Mouse (Mus musculus): Measurements from ENCODE around the gene Nme6.
"Not testable (repeated sequence)": the region's sequence is repeated elsewhere in the genome, so short reads cannot be mapped to it uniquely, and the experiment has no call there.

The Nme6 gene

DNA sequence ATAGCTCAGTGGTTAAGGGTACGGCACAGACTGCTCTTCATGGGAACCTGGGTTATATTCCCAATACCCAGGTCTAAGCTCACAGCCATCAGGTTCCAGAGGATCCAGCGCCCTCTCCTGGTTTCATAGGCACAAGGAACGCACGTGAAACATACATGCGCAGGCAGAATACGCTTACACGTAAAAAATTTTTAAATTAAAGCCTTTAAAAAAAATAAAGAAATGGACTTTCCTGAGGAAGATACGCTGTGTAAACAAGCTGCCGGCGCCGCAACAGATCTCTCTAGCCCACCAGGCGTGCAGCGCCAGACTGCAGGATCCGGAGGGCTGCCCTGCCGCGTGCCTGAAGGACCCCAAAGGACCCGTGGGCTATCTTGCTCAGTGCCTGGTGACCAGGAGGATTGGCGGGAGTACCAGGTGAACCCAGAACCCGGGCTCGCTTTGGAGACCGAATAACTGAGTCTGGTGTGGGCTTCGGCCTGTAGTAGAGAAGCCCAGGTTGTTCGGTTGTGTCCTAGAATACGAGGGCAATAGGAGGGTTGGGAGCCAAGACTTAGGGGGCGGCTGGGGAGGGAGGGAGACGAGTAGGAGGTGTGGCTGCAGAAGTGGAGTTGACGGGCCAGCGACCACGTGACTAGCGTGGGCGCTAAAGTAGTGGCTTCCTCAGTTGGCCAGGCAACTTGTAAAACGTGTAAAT is at the start of gene Nme6:
Gene Nme6 (plus strand): TSS at position 359 of the 697 bp plus-strand sequence.
- peak; percentile 91 for DNase-seq

DNA sequence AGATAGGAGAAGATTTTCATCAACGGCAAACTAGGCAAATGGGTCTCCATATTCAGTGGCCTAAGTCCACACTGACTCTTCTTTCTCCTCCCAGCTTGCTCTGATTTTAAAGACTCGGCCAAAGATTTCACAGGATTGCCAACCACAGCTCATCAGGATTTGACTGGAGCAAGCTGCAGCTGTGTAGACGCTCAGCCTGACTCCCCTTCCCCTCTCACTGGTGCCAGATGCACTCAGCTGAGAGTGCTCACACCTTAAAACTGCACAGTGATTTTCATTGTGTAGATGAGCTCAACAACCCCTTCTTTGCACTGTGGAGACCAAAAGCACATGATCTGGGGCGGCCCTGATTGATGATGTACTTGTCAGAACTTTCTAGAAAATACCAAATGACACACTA is 42.0 kb upstream of the Nme6 start, which contains the start of gene Fbxw27:
Gene Fbxw27 (minus strand): TSS at position 101 of the 400 bp plus-strand sequence.
- not testable (repeated sequence) for DNase-seq

DNA sequence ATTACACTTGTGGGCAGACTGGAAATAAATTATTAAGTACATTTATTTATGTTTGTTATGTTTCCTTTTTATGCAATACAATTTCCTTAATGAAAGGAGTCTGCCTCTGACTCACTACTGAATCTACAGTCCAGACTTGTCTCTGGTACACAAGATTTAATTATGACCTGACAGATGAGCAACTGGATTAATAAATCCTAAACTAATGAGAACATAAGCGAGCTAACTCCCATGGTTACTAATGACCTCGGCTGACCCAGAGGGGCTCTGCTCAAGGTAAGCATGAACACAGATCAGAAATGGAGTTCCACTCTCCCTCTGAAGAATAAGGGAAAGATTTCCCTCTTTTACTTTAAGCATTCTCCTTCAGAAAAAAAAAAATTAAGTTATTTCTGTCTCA is 37.3 kb upstream of the Nme6 start:
- DNase-seq, result no peak

DNA sequence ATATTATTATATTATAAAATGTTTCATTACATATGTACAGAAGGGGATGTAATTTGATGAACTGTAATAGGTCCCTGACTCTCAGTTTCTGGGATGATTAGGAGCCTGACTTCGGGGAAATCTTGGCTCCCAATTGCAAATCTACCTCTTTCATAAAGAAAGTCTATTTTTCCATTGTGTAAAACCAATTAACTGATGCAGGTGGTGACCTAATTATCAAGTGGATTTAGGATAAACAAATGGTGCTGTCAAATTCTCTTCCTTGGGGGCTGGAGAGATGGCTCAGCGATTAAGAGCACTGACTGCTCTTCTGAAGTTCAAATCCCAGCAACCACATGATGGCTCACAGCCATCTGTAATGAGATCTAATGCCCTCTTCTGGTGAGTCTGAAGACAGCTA is 36.7 kb upstream of the Nme6 start:
- no peak for DNase-seq

DNA sequence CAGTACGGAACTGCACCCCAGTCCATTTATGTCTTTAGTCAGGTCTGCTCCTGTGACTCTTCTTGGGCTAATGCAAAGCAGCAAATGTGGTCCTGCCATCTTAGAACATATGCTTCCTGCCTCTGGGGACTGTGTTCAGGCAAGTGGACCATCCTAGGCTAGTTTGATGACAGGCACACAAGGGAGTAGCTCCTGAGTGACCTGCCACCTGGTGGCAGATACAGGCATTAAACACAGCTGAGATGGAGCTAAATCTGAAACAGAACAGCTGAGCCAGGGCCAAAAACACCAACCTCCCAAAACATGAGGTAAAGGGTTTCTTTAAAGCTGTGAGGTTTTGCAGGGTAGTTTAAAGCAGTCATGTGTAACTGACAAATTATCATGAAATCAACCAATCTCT is 34.5 kb upstream of the Nme6 start:
- DNase-seq, result peak; percentile 18

DNA sequence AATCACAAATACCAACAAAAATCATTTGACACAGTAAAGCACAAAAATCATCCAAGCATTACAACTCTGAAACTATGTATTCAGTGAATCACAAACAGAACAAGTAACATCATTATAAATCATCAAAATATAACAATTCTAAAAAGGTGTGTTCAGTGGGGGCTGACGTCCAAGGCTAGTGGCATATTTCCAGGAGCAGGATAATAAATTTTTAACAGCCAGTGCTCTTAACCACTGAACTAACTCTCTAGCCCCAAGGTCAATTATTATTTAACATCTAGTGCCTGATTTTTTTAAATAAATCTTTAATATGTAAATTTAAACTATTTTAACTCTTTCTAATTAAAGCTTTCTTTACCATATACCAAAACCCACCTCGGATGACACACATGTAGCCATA is 27.0 kb upstream of the Nme6 start:
- DNase-seq, result not testable (repeated sequence)

DNA sequence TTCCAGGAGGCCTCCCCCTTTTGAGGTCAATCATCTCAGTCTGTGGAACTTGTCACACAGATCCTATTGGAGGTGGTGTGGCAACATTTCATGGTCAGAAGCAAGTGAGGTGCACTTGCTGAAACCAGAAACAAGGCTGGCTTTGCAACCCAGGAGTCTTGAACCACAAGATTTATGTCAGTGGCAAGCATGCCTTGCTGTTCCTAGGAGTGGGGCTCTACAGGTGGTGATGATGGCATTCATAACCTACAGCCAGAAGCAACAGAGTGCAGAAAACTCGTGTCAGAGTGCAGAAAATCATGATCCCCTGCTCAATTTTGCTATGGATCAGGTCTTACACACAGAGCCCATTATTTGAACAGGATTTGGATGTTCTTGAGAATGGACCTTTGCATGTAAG is 26.3 kb upstream of the Nme6 start:
- DNase-seq, result no peak

DNA sequence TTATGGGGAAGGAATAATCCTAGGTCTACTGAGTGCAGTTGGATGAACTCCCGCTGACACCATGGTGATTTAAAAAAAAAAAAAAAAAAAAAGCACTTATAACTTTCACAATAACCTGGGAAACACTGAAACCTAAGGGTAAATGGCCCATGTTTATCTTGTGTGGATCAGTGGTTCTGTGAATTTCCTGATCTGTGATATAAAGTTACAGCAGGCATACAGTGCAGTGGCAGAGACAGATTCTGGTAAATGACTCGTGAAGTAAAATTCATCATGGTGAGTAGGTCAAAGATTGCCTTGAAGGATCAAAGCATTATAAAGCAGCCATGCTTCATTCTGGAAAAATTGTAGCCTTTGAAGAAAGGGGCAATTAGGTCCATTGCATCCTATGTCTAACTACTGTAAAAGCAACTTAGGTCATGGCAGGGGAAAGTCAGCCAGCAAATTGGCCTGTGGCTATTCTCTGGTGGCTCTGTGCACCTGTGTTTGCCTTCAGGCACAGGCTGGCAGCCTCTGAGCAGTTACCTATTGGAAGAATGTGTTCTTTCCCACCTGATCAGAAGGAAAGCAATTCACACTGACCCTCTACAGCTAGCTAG is 25.8 kb upstream of the Nme6 start:
- no peak for DNase-seq

DNA sequence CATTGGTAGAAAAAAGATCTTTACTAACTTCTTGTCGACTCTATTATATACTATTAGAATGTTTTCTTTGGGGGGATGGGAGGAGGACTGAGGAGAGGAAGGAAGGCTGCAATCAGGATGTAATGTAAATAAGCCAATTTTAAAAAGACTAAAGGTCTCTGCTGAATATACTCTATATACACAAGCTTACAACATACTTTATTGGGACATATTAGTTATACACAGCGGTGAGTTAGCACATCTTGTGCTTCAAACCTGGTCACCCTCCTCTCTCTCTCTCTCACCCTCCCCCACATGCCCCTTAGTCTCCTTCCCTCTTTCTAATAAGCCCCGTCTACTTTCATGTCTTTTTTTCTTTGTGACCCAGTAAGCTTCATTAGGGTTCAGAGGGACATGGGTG is 24.7 kb upstream of the Nme6 start:
- DNase-seq, result no peak

DNA sequence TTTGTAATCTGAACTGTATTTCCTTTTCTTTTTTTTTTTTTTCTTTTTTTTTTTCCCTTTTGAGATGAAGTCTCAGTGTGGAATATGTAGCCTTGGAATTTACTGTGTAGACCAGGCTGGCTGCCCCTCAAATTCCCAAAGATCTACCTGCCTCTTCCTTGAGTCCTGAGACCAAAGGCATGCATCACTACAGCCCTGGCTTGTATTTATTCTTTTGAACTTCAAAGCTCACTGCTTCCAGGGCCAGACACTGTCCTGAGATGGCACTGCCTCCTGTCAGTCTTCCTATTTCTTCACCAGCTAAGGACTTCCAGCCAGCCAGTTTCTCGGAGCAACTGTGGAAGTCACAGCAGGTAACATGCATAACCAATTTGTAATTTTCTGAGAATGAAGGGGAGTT is 20.6 kb upstream of the Nme6 start, which contains the start of gene Spink8:
Gene Spink8 (plus strand): TSS at position 301 of the 400 bp plus-strand sequence.
- no peak for DNase-seq

DNA sequence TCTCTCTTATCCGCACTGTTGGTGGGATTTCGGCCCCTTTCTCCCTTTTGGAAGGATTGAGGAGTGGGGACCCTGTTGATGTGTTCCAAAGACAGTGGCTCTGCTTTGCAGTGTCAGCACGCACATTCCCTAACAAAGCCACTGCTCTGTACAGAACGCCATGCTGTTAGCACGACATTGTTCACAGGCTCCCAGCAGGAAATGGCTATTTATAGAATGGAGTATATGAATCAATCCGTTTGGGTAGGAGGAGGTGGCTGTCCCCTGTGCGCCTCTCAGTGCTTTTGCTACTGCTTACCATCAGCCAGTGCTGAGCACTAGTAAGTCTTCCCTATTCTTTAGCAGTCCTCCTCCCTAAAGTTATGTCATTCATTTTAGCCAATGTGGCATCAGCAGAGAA is 19.1 kb upstream of the Nme6 start:
- DNase-seq, result no peak

DNA sequence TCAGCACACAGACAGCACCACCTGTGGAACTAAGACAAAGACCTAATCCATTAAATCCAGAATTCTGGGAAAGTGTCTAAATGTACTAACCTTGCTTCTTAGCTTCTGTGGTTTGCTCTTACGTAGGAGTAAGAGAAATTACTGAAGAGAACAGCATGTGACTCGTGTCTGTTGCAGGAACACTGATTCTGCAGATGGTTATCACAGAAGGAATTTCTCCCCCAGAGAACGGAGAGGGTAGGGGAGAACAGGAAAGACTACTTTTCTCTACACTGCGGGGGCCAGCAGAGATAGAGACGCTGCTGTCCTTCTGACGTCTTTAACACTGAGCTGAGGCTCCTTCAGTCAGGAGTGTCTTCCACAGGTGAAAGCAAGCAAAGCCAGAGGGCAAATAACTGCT is 16.2 kb upstream of the Nme6 start:
- no peak for DNase-seq

DNA sequence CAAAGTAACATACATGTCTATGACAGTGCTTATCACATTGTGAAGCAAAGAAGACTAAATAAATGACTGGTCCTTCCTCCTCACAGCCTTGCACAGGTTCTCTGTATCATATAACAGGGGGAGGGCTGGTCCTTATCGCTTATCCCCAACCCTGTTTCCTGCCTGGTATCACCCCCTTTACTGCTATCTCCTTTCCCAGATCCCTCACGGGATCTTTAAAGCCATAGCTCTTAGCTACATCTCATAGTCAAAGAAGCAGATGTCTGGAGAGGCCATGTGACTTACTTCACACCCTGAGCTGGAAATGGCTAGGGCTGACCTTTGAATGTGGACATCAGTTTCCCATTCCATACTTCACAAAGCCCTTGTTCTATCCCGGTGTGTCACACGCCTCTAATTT is 6.8 kb upstream of the Nme6 start:
- no peak for DNase-seq

DNA sequence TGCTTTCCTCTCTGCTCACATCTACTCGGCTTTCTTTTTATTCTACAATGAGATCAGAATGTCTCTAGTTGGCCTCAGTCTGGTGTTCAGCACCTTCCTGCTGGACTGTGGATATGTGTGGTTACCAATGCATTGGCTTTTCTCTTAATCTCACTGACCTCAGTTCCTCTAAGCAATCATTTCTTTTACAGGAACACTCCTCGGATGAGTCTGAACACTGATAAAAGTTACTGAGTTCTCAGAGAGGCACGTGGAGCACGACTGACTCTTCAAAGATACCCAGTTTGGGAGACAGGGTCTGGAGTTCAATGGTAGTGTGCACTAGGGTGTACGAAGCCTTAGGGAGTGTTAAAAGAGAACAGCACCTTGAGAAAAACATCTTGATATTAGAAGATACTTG is 6.4 kb upstream of the Nme6 start:
- DNase-seq, result no peak

DNA sequence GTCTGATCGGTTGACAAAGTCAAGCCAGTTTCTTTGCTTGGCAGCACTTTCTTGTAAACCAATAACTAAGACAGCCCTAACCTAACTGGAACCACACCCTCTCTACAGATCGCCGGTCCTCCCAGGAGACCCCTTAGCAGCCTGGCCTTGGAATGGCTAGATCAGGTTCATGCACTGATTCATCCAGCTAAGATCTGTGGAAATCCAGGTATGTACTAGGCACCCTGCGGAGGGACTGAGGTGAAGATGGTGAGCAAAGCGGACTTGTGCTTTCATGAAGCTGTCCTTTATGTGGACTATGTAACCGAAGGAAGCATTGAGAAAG is 501 bp downstream of the Nme6 start:
- DNase-seq, result no peak

DNA sequence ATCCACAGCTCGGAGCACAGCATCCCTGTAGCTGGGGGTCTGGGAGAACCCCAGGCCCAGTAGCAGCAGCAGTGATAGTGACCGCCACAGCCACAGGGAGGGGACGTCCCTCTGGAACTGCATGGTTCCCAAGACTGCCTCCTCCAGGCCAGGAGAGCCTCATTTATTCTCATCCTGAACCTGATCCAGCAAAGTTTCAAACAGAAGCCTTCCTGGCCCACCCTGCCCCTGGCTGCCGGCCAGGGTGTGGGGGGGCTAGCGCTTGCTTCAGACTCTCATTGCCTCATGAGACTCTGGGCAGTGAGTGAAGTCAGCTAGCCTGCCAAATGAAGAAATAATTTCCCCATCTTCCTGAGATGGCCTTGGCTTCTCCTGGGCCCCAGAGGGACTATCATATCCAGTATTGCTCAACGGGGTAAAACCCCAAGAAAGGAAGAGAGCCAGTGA is 16.8 kb downstream of the Nme6 start, which contains the start of gene Camp:
Gene Camp (minus strand): TSS at position 306 of the 447 bp plus-strand sequence.
- DNase-seq, result peak; percentile 79

DNA sequence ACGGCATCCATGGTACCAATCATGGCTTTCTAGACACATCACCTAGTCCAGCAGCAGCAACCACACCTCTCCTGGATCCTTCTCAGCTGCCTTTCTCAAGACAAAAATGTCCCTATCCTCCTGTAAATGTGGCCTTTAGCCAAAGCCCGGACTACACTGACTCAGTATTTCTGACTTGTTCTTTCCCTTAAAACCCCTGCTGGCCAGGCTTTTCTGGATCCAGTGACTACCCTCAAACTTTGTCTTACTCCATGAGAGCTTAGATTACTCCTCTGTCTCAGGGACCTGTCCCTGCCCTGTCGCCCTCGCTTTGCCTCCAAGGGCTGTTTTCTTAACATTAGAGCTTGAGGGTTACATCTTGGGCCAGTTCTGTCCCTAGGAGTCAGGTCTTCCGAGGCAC is 17.6 kb downstream of the Nme6 start:
- no peak for DNase-seq

DNA sequence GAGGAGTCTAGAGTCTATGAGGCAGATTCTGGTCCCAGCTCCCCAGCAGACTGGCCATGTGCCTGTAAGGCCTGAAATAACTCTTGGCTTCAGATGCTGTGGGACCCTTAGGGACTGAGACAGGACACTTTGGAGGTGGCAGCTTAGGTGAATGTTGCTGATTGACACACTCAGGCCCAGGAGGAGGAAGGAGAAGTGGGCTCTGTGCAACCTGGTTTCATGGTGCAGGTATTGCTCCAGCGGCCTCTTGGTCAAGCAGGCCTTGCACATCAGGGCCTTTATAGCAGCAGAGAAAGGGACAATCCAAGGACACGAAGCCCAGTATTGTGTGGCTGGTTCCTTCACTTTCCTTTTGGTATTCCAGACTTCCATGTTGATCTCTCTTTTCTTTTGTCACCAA is 21.8 kb downstream of the Nme6 start:
- no peak for DNase-seq

DNA sequence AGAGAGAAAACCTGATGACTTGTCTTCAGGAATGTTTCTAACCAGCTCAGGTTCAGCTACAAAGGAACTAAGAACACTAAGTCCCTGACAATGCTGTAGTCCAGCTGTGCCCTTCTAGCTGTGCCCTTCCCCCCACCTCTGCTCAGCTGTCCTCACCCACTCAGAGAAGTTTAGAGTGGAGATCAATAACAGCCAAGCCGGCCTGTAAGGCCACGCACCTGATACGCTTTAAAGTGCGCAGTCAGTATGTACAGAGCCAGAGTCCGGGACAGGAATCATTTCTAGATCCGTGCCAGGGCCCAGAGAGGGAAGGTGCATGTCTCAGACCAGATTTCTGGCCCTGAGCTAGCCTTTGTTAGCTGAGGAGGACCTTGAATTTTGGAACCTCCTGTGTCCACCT is 23.4 kb downstream of the Nme6 start:
- DNase-seq, result no peak

DNA sequence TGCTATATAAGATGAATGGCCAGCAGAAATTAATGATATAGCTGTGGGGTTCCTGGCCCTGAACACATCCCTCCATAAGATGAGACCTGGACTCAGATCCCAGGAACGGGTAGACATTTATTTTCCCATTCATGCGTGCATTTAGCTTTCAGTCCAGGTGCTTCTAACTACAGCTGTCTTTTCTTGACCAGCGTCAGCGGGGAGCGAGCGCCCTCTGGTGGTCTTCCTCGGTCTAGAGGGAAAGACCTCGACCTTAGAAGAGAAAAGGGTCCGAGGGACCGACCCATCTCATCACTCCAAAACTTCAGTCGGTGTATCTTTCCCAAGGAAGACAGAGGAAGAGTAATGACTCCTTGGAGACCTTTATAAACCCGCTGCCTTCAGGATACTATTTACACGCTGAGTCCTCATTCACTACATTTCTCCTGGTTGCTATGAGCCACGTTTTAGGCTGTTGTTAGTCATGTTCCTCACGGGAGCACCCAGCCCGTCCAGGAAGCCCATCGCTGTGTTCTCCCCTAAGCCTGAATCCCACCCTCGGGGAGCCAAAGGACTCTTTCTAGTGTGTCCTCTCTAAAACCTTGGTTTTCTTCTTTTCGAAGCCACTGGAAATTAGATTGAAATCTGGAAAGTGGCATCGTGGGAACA is 30.0 kb downstream of the Nme6 start:
- DNase-seq, result peak; percentile 80

DNA sequence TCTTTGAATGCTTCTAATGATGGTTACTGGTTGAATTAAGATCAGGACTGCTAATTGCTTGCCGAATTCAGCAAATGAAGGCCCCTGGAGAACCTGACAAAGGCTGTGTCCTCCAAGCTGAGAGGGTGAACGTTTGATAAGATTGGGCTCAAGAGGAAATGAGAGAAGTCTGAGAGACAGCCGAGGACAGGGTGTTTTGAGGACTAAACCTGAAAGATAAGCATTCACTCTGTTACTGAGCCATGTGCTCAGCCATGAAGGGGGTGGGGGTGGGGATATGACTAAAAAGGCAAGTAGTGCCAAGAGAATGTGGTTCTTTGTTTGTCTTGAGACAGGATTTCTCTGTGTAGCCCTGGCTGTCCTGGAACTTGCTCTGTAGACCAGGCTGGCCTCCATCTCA is 30.5 kb downstream of the Nme6 start:
- DNase-seq, result no peak

DNA sequence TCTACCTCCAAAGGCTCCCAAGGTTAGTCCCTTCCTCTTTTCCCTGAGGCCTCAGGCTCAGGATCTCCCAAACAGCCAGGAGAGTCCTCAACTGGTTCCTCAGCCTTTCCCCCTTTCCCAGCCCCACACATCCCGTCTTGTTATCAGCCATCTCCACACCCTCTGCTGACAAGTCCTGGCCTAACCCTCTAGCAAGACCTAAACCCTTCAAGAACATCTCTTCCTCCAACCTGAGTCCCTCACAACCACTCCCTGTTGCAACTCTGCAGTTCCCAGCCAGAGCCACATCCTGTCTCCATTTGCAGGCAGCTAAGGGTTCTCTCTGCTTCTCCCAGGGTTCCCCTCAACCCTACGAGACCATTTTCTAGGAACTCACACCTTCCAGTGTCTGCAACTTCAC is 33.7 kb downstream of the Nme6 start:
- DNase-seq, result no peak

DNA sequence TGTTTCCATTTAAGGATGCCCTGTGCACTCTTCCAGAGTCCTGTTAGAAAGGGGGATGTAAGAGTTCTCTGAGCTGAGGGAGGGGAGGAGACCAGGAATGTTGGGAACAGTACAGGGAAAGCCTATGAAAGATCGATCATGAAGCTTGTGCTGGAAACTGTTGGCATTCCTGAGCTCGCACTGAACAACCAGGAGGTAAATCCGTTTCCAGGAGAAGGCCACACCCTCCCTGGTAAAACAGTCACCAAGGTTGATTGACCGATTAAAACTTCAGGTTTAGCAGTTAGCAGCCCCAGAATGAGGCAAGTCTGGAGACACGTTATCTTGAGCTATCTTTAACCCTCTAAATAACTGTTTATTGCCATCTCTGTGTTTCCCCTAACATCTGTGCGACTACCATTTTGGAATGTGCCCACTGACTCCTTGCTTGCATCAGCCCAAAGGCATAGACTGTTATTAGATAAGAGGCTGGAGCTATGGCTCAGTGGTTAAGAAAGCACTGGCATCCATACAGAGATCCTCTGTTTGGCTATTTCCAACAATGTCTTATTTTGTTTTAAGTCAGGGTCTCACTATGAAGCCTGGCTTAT is 38.5 kb downstream of the Nme6 start:
- DNase-seq, result no peak

All from lung, postnatal 10 days (tissue).